Mouse (Mus musculus) testis, adult 2 months (tissue): ENCODE measurements around the gene Cdc34b.

Experiments used
- CTCF ChIP-seq: fragments of 200-500 bp; IDR thresholded peaks from 2 replicates; pipeline ENCODE4 v1.5.1; 2012; ENCODE audit warnings: low read depth, mild to moderate bottlenecking, inconsistent platforms, low read length, moderate library complexity; ENCODE audit not compliant: control insufficient read depth, insufficient read depth, insufficient replicate concordance
- POLR2A ChIP-seq: fragments of 200-500 bp; IDR thresholded peaks from 2 replicates; pipeline ENCODE4 v1.6.1; 2012; ENCODE audit warnings: low read depth, mild to moderate bottlenecking, inconsistent platforms, low read length, moderate library complexity; ENCODE audit not compliant: control insufficient read depth

DNA sequence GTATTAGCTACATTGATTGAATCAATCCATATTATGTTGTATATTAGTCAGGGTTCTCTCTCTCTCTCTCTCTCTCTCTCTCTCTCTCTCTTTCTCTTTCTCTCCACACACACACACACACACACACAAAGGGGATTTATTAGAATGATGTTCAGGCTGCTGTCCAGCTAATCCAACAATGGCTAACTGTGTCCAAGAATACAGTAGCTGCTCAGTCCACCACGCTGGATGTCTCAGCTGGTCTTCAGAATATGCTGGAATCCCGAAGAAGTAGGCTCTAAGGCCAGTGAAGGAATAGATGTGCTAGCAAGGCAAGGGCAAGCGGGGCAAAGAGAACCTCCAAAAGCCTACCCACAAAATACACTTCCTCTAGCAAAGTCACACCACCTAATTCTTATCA lies 14.3 kb upstream of the Cdc34b start:
- TF ChIP-seq CTCF: no peak
- TF ChIP-seq POLR2A: no peak
